Mouse (Mus musculus) lung, adult 2 months (tissue): ENCODE data around the gene Tmem54.

ENCODE experiments used
- CTCF ChIP-seq: fragments of 200-500 bp; IDR thresholded peaks from 2 replicates; pipeline ENCODE4 v1.5.1; 2011; ENCODE audit warnings: mild to moderate bottlenecking, low read length, control low read depth; ENCODE audit not compliant: insufficient read depth
- POLR2A ChIP-seq: fragments of 200-500 bp; IDR thresholded peaks from 2 replicates; pipeline ENCODE4 v1.6.1; 2011; ENCODE audit warnings: low read depth, mild to moderate bottlenecking, control low read depth, low read length, borderline replicate concordance; ENCODE audit errors: extremely low read depth

DNA sequence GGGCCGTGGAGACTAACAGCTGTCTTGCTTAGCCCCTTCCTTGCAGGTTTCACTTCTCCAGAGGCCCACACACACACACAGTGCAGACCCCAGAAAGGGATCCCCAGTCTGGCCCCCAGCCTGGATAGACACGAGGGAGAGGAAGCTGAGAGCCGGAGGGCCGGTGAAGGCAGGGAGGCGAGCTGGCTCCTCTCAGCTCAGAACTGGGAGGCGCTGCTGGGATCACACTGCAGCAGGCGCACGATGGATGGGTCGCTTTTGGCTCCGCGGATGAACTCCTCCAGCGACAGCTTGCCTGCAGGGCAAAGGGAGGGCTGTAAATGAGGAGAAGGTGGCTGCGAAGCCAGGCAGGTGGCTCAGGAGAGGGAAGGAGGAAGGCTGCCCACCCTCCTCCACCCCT is 6.9 kb downstream of the Tmem54 start:
- no peak for TF ChIP-seq POLR2A
- TF ChIP-seq CTCF: no peak
